Mouse (Mus musculus): ENCODE measurements around the gene Atp5c1. TPM values are rescaled to one million over a fixed set of nuclear protein-coding genes. Genes with fewer than 3 reads are reported as not detected.
A peak's percentile ranks its signal among the peaks of the same experiment; 100 is the strongest.

Atp5c1 gene
- polyA plus RNA-seq, 1 experiment from 2014 or later, result 614 TPM

GRCm38 (mm10) chr2:10047758-10048436 is 32.4 kb downstream of the Atp5c1 start:
- ATAC-seq (ENCODE audit: low read depth) (peak; percentile 58), DNase-seq (ENCODE audit: low spot score) (peak; percentile 58)
- Histone ChIP-seq H3K4me1 (ENCODE audit: control insufficient read depth, insufficient read depth, low read length) (0 out of 2 replicates have a peak, but pooled peaks cover 9% of the 10 kb centered on the region), H3K4me3 (ENCODE audit: low read depth, low read length) (peak overlapping the region; percentile 83), H3K9me3 (ENCODE audit: control insufficient read depth, low read length) (no peaks in the 10 kb centered on the region), H3K36me3 (ENCODE audit: control insufficient read depth, insufficient read depth, low read length) (no peaks in the 10 kb centered on the region), H3K9ac (ENCODE audit: low read depth, low read length) (peak overlapping the region; percentile 80), H3K4me2 (ENCODE audit: low read depth, low read length) (peak overlapping the region; percentile 75), H3K27me3 (replicated peaks; ENCODE audit: control insufficient read depth, insufficient read depth, low read length) (no peaks in the 10 kb centered on the region), H3K27ac (replicated peaks; ENCODE audit: low read depth, low read length) (peak overlapping the region; percentile 22; the same call in 1 of the 2 replicates)
- under 1% methylated on average over 30 of the region's 47 CpGs for WGBS

DNA sequence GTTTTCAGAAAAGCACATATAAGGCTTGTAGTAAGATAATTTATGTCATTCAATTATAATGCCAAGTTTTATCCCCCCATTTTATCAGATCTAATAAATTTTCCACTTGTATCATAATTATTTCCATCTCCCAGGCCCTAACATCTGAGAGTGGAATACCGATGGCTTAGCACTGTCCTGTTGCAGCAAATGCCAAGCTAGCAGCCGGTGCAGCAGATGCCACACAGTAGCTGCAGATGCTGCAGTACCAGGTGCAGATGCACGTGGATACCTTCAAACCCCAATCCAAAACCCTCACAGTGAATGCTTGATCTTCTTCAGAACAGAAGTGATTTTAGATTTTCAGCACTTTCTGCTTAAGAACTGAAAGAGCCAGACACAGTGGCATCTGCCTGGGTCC is 45.3 kb downstream of the Atp5c1 start:
- no peaks in the 10 kb centered on the region for H3K9me3 ChIP-seq (ENCODE audit: control insufficient read depth, low read length)
- no peak overlapping the region for H3K27ac ChIP-seq (replicated peaks; ENCODE audit: low read depth, low read length)
- H3K27me3 ChIP-seq (replicated peaks; ENCODE audit: control insufficient read depth, insufficient read depth, low read length), result no peaks in the 10 kb centered on the region
- 0 out of 2 replicates have a peak, but pooled peaks cover under 1% of the 10 kb centered on the region for H3K4me1 ChIP-seq (ENCODE audit: control insufficient read depth, insufficient read depth, low read length)
- DNase-seq (ENCODE audit: low spot score), result no peak
- ATAC-seq (ENCODE audit: low read depth), result no peak
- H3K36me3 ChIP-seq (ENCODE audit: control insufficient read depth, insufficient read depth, low read length), result 0 out of 2 replicates have a peak, but pooled peaks cover 3% of the 10 kb centered on the region
- H3K4me2 ChIP-seq (ENCODE audit: low read depth, low read length), result no peak overlapping the region
- no peak overlapping the region for H3K9ac ChIP-seq (ENCODE audit: low read depth, low read length)
- no peak overlapping the region for H3K4me3 ChIP-seq (ENCODE audit: low read depth, low read length)
- WGBS, result 73% methylated on average over 3 of the region's 3 CpGs

- ATAC-seq (ENCODE audit: low read depth) (no peak), DNase-seq (ENCODE audit: low spot score) (no peak)
- Histone ChIP-seq H3K9me3 (ENCODE audit: control insufficient read depth, low read length) (no peaks in the 10 kb centered on the region), H3K36me3 (ENCODE audit: control insufficient read depth, insufficient read depth, low read length) (0 out of 2 replicates have a peak, but pooled peaks cover 3% of the 10 kb centered on the region), H3K4me2 (ENCODE audit: low read depth, low read length) (no peak overlapping the region), H3K27ac (replicated peaks; ENCODE audit: low read depth, low read length) (no peak overlapping the region), H3K9ac (ENCODE audit: low read depth, low read length) (0 out of 2 replicates have a peak overlapping the region, but pooled peaks have one; percentile 19), H3K4me3 (ENCODE audit: low read depth, low read length) (no peak overlapping the region), H3K4me1 (ENCODE audit: control insufficient read depth, insufficient read depth, low read length) (peaks cover 4% of the 10 kb centered on the region; the same call in 1 of the 2 replicates), H3K27me3 (replicated peaks; ENCODE audit: control insufficient read depth, insufficient read depth, low read length) (no peaks in the 10 kb centered on the region)
- WGBS, result 64% methylated on average over 4 of the region's 4 CpGs
Measured at GRCm38 (mm10) chr2:10033684-10034083, 46.6 kb downstream of the Atp5c1 start.

DNA sequence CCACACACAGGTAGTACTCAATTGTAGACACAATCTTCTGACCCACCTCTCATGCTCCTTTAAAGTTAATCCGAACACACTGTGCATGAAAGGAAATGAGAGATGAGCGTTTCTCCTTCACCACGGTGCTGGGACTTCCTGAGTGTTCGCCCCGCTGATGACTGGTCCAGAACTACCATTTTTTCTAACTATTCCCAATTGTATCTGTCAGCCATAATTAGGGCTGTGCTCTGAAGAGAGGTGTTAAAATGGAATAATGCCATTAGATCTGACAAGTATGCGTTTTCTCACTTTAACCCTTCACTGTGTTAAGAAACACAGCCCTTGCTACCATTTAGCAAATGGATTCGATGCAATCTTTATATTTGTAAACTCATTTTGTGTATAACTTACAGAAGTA is 50.6 kb downstream of the Atp5c1 start:
- DNase-seq (ENCODE audit: low spot score) (no peak), ATAC-seq (ENCODE audit: low read depth) (no peak)
- Histone ChIP-seq H3K4me2 (ENCODE audit: low read depth, low read length) (no peak overlapping the region), H3K27me3 (replicated peaks; ENCODE audit: control insufficient read depth, insufficient read depth, low read length) (no peaks in the 10 kb centered on the region), H3K9me3 (ENCODE audit: control insufficient read depth, low read length) (no peaks in the 10 kb centered on the region), H3K4me1 (ENCODE audit: control insufficient read depth, insufficient read depth, low read length) (peaks cover 4% of the 10 kb centered on the region; the same call in 1 of the 2 replicates), H3K27ac (replicated peaks; ENCODE audit: low read depth, low read length) (no peak overlapping the region), H3K36me3 (ENCODE audit: control insufficient read depth, insufficient read depth, low read length) (no peaks in the 10 kb centered on the region), H3K4me3 (ENCODE audit: low read depth, low read length) (no peak overlapping the region), H3K9ac (ENCODE audit: low read depth, low read length) (no peak overlapping the region)
- 56% methylated on average over 7 of the region's 7 CpGs for WGBS

DNA sequence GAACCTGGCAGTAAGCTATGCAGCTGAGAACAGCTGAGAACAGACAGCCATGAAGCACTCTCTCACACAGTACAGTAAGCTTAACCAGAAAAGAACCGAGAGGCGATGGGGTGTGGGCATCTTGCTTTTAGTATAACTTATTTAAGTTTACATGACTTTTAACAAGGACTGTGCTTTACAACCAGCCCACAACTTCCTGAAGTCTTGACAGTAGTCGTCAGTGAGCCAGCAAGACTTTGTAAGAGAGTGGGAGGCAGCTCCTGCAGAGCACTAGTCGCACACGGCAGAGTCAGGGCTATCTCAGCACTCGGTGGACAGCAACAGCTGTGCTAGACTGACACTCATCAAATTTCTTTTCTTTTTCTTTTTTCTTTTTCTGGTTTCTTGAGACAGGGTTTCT is 56.0 kb downstream of the Atp5c1 start:
- H3K9ac ChIP-seq (ENCODE audit: low read depth, low read length), result no peak overlapping the region
- no peak overlapping the region for H3K4me2 ChIP-seq (ENCODE audit: low read depth, low read length)
- H3K36me3 ChIP-seq (ENCODE audit: control insufficient read depth, insufficient read depth, low read length), result no peaks in the 10 kb centered on the region
- ATAC-seq (ENCODE audit: low read depth) (no peak), DNase-seq (ENCODE audit: low spot score) (no peak)
- H3K4me3 ChIP-seq (ENCODE audit: low read depth, low read length), result no peak overlapping the region
- H3K9me3 ChIP-seq (ENCODE audit: control insufficient read depth, low read length), result no peaks in the 10 kb centered on the region
- H3K27me3 ChIP-seq (replicated peaks; ENCODE audit: control insufficient read depth, insufficient read depth, low read length), result no peaks in the 10 kb centered on the region
- whole genome bisulfite sequencing, result 82% methylated on average over 6 of the region's 6 CpGs
- H3K27ac ChIP-seq (replicated peaks; ENCODE audit: low read depth, low read length), result no peak overlapping the region
- no peaks in the 10 kb centered on the region; the same call in 1 of the 2 replicates for H3K4me1 ChIP-seq (ENCODE audit: control insufficient read depth, insufficient read depth, low read length)

DNA sequence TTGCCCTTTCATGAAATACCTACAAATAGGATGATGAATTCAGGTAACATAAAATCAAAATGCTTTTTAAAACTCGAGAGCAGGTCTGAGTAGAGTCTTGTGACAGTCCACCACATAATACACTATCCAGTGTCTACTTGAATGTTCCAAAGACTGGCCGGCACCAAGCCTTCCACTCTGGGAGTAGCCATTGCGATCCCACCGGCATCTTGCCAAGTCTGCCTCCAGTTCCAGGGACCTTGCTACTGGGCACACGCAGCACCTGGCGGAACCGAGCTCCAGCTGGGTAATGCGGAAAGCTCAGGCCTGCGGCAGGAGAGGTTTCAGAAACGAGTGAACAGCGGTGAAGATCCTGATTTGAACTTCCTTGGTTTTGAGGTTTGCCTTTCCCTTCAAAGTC is 59.0 kb downstream of the Atp5c1 start:
- 86% methylated on average over 11 of the region's 11 CpGs for WGBS
- Histone ChIP-seq H3K4me2 (ENCODE audit: low read depth, low read length) (no peak overlapping the region), H3K36me3 (ENCODE audit: control insufficient read depth, insufficient read depth, low read length) (no peaks in the 10 kb centered on the region)

DNA sequence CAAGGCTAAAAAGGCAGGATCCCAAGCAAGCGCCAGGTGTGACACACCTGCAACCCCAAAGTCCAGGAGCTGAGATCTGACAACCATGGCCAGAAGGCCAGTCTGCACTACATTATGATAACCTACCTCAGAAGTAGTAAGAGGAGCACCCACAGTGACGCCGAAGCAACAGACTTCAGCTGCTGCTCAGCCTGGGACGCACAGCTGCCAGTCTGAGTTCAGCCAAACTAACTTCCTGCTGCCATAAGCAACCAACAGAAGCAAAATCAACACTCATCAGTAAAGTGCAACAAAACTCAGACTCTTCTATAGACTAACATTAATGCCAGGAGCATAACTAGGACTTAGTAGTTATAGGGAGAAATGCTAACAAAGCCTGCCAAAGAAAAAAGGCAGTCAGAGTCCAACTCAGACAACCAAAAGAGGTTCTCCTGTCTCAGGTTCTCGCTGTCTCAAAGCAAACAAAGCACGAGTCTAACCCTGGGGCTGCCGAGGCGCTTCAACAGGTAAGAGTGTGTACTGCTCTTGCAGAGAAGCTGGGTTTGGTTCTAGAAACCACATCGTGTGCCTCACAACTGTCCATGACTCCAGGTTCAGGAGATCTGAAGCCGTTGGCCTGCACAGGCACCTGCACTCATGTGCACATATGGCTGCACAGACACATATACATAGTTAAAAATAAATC is 65.2 kb downstream of the Atp5c1 start:
- Histone ChIP-seq H3K27ac (replicated peaks; ENCODE audit: low read depth, low read length) (no peak overlapping the region), H3K36me3 (ENCODE audit: control insufficient read depth, insufficient read depth, low read length) (no peaks in the 10 kb centered on the region), H3K4me2 (ENCODE audit: low read depth, low read length) (no peak overlapping the region), H3K9ac (ENCODE audit: low read depth, low read length) (no peak overlapping the region), H3K27me3 (replicated peaks; ENCODE audit: control insufficient read depth, insufficient read depth, low read length) (no peaks in the 10 kb centered on the region), H3K9me3 (ENCODE audit: control insufficient read depth, low read length) (no peaks in the 10 kb centered on the region), H3K4me3 (ENCODE audit: low read depth, low read length) (no peak overlapping the region), H3K4me1 (ENCODE audit: control insufficient read depth, insufficient read depth, low read length) (no peaks in the 10 kb centered on the region)
- WGBS, result 76% methylated on average over 10 of the region's 10 CpGs
- ATAC-seq (ENCODE audit: low read depth), result no peak
- DNase-seq (ENCODE audit: low spot score), result no peak

More for the DNA sequence above, 59.0 kb downstream of the Atp5c1 start:
- Histone ChIP-seq H3K4me1 (ENCODE audit: control insufficient read depth, insufficient read depth, low read length) (no peaks in the 10 kb centered on the region), H3K9ac (ENCODE audit: low read depth, low read length) (no peak overlapping the region), H3K27ac (replicated peaks; ENCODE audit: low read depth, low read length) (no peak overlapping the region), H3K4me3 (ENCODE audit: low read depth, low read length) (no peak overlapping the region), H3K9me3 (ENCODE audit: control insufficient read depth, low read length) (no peaks in the 10 kb centered on the region), H3K27me3 (replicated peaks; ENCODE audit: control insufficient read depth, insufficient read depth, low read length) (no peaks in the 10 kb centered on the region)
- ATAC-seq (ENCODE audit: low read depth), result no peak
- no peak for DNase-seq (ENCODE audit: low spot score)

- no peak overlapping the region for H3K9ac ChIP-seq (ENCODE audit: low read depth, low read length)
- no peak for ATAC-seq (ENCODE audit: low read depth)
- no peak overlapping the region for H3K4me3 ChIP-seq (ENCODE audit: low read depth, low read length)
- H3K4me2 ChIP-seq (ENCODE audit: low read depth, low read length), result no peak overlapping the region
- H3K27me3 ChIP-seq (replicated peaks; ENCODE audit: control insufficient read depth, insufficient read depth, low read length), result no peaks in the 10 kb centered on the region
- peak; percentile 71 for DNase-seq (ENCODE audit: low spot score)
- H3K9me3 ChIP-seq (ENCODE audit: control insufficient read depth, low read length), result no peaks in the 10 kb centered on the region
- 36% methylated on average over 7 of the region's 7 CpGs for WGBS
- H3K4me1 ChIP-seq (ENCODE audit: control insufficient read depth, insufficient read depth, low read length), result peaks cover 4% of the 10 kb centered on the region
- H3K36me3 ChIP-seq (ENCODE audit: control insufficient read depth, insufficient read depth, low read length), result no peaks in the 10 kb centered on the region
- H3K27ac ChIP-seq (replicated peaks; ENCODE audit: low read depth, low read length), result no peak overlapping the region
Measured at GRCm38 (mm10) chr2:10010263-10010909, 69.9 kb downstream of the Atp5c1 start.
